Mouse (Mus musculus) spleen, adult 2 months (tissue): ENCODE measurements at regions not wholly inside any gene's neighbourhood (a gene's known extent, or its start where the extent isn't known, plus 50 kb on each side); places are given as distances from the start of the nearest gene placed in this dataset.

Experiments used
- DNase-seq, 2 experiments: peaks; one replicate each; pipeline versions ENCODE4 v3.0.0 to v3.0.0-alpha.2; 2012 to 2021; ENCODE audit warnings: low spot score in 2 of 2, low read depth in 1 of 2
- H3K27ac ChIP-seq: fragments of 200-500 bp; 2 replicates; pipeline ENCODE4 v1.5.1; 2012; ENCODE audit warnings: low read length, inconsistent platforms; ENCODE audit not compliant: insufficient read depth
- H3K27me3 ChIP-seq: fragments of 200-500 bp; 2 replicates; pipeline ENCODE4 v1.6.1; 2012; ENCODE audit warnings: mild to moderate bottlenecking, moderate library complexity, low read length, inconsistent platforms; ENCODE audit not compliant: control insufficient read depth, insufficient read depth
- H3K36me3 ChIP-seq: fragments of 200-500 bp; 2 replicates; pipeline ENCODE4 v1.6.1; 2012; ENCODE audit warnings: mild to moderate bottlenecking, low read length, inconsistent platforms; ENCODE audit not compliant: control insufficient read depth, insufficient read depth
- H3K4me1 ChIP-seq: fragments of 200-500 bp; 2 replicates; pipeline ENCODE4 v1.6.1; 2011; ENCODE audit warnings: inconsistent platforms; ENCODE audit not compliant: control insufficient read depth, insufficient read depth, insufficient read length
- H3K4me3 ChIP-seq: fragments of 200-500 bp; 2 replicates; pipeline ENCODE4 v1.5.1; 2011; ENCODE audit warnings: mild to moderate bottlenecking, inconsistent platforms; ENCODE audit not compliant: insufficient read depth, insufficient read length; ENCODE audit errors: extremely low read depth
- CTCF ChIP-seq: fragments of 200-500 bp; IDR thresholded peaks from 2 replicates; pipeline ENCODE4 v1.5.1; 2011; ENCODE audit warnings: mild to moderate bottlenecking, inconsistent platforms; ENCODE audit not compliant: insufficient read depth, insufficient read length, insufficient replicate concordance; ENCODE audit errors: extremely low read depth
- POLR2A ChIP-seq: fragments of 200-500 bp; IDR thresholded peaks from 2 replicates; pipeline ENCODE4 v1.6.1; 2011; ENCODE audit warnings: low read depth, low read length, inconsistent platforms
- WGBS: fragments of 180-500 bp; shearing (Covaris S2); methylation state at CpG from one replicate; pipeline ENCODE4 v1.1.7; 2018; 5-methylcytosine and 5-hydroxymethylcytosine counted together

DNA sequence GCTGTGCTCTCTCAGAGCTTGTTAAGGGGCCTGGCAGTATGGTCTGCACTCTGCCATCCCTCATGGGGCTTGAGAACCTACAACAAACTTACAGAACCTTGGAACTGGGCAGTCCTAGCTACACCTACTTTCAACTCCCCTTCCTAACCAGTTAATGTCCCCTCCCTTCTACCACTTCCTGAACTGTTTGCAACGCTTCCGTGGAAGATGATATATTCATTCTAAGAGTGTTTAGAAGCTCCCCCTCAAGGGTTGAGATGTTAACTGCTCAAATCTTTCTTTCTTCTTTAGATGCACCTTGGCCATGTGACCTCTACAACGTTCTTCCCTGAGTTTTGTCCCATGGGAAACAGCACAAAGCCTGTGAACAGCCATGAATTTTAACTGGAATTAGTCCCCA, 72.3 kb upstream of the Atp2b1 start:
- H3K4me3 ChIP-seq, result no peak overlapping the region

GRCm38 (mm10) chr10:98842721-98843120, 71.5 kb upstream of the Atp2b1 start:
- DNase-seq, result no peak
- Histone ChIP-seq H3K27me3 (no peaks in the 10 kb centered on the region), H3K4me1 (peaks cover 17% of the 10 kb centered on the region; the same call in 1 of the 2 replicates), H3K4me3 (no peak overlapping the region), H3K36me3 (no peaks in the 10 kb centered on the region), H3K27ac (no peak overlapping the region)
- TF ChIP-seq POLR2A, result no peak
- TF ChIP-seq CTCF, result no peak
- WGBS, result 78% methylated on average over 1 of the region's 1 CpGs

More for the DNA sequence above, 72.3 kb upstream of the Atp2b1 start:
- TF ChIP-seq CTCF (no peak), POLR2A (no peak)
- H3K27me3 ChIP-seq, result no peaks in the 10 kb centered on the region
- WGBS, result 22% methylated on average over 3 of the region's 3 CpGs
- H3K36me3 ChIP-seq, result no peaks in the 10 kb centered on the region
- peak in 1 of 2 experiments; percentile 12 for DNase-seq
- peak overlapping the region; percentile 12; the same call in 1 of the 2 replicates for H3K27ac ChIP-seq
- H3K4me1 ChIP-seq, result peaks cover 17% of the 10 kb centered on the region; the same call in 1 of the 2 replicates

- DNase-seq, result no peak
- no peaks in the 10 kb centered on the region for H3K4me1 ChIP-seq
Measured at GRCm38 (mm10) chr10:98849851-98850250, 64.4 kb upstream of the Atp2b1 start.

GRCm38 (mm10) chr10:98857395-98857794, 56.8 kb upstream of the Atp2b1 start:
- WGBS, result 73% methylated on average over 3 of the region's 3 CpGs
- no peak for DNase-seq
- no peak overlapping the region for H3K4me3 ChIP-seq
- no peaks in the 10 kb centered on the region for H3K27me3 ChIP-seq
- TF ChIP-seq POLR2A (no peak), CTCF (no peak)
- H3K36me3 ChIP-seq, result no peaks in the 10 kb centered on the region
- no peaks in the 10 kb centered on the region for H3K4me1 ChIP-seq
- H3K27ac ChIP-seq, result no peak overlapping the region

More at GRCm38 (mm10) chr10:98849851-98850250, 64.4 kb upstream of the Atp2b1 start:
- WGBS, result 78% methylated on average over 3 of the region's 3 CpGs
- no peaks in the 10 kb centered on the region for H3K36me3 ChIP-seq
- H3K4me3 ChIP-seq, result no peak overlapping the region
- no peaks in the 10 kb centered on the region for H3K27me3 ChIP-seq
- TF ChIP-seq CTCF, result no peak
- no peak for TF ChIP-seq POLR2A
- H3K27ac ChIP-seq, result no peak overlapping the region

- H3K27me3 ChIP-seq, result no peaks in the 10 kb centered on the region
- no peak overlapping the region for H3K27ac ChIP-seq
- no peak for TF ChIP-seq POLR2A
- TF ChIP-seq CTCF, result no peak
- no peak overlapping the region for H3K4me3 ChIP-seq
- WGBS, result 87% methylated on average over 10 of the region's 10 CpGs
- no peaks in the 10 kb centered on the region for H3K36me3 ChIP-seq
- no peak for DNase-seq
- no peaks in the 10 kb centered on the region for H3K4me1 ChIP-seq
Measured at GRCm38 (mm10) chr10:98861521-98861920, 52.7 kb upstream of the Atp2b1 start.

- no peak overlapping the region for H3K27ac ChIP-seq
- H3K36me3 ChIP-seq, result no peaks in the 10 kb centered on the region
- TF ChIP-seq POLR2A, result no peak
- no peak for TF ChIP-seq CTCF
- no peak for DNase-seq
- no peak overlapping the region for H3K4me3 ChIP-seq
- H3K4me1 ChIP-seq, result no peaks in the 10 kb centered on the region
- WGBS, result 82% methylated on average over 4 of the region's 4 CpGs
- no peaks in the 10 kb centered on the region for H3K27me3 ChIP-seq
Measured at GRCm38 (mm10) chr10:98862712-98863111, 51.5 kb upstream of the Atp2b1 start.

- no peak for DNase-seq
- H3K27ac ChIP-seq, result no peak overlapping the region
- WGBS, result 87% methylated on average over 5 of the region's 5 CpGs
- H3K4me1 ChIP-seq, result no peaks in the 10 kb centered on the region
- no peaks in the 10 kb centered on the region for H3K27me3 ChIP-seq
- TF ChIP-seq POLR2A, result no peak
- H3K4me3 ChIP-seq, result no peak overlapping the region
- no peaks in the 10 kb centered on the region for H3K36me3 ChIP-seq
Measured at GRCm38 (mm10) chr10:98864384-98864783, 49.8 kb upstream of the Atp2b1 start.
